Mouse (Mus musculus): ENCODE results near the gene Ccdc186.

DNA sequence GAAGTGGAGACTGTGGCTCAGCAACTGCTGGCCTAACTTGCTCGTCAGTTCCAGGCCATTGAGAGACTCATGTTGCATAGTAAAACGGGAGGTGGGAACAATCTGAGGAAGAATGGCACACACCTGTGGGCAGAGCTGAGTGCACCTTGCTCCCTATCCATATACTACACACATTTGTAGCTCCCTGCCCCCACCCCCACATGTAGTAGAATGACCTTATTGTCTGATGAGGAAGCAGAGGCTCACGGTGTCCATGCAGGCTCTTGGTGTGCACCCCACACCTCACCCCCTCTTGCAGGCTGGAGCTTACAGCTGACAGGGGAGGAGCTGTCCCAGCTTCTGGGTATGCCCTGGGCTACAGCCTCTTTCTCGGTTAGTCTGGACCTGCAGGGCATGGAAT is 45.7 kb upstream of the Ccdc186 start:
- TF ChIP-seq CTCF (conservative IDR thresholded peaks at IDR 0.05 in 1 of 2, IDR thresholded peaks at IDR 0.05 in 1 of 2; ENCODE audit: low read depth in 2 of 2, low read length in 2 of 2): no peak
- no peak for TF ChIP-seq POLR2A (IDR thresholded peaks at IDR 0.05; ENCODE audit: low read depth, low read length)
- no peak for TF ChIP-seq CHD2 (IDR thresholded peaks at IDR 0.05; ENCODE audit: low read length)
- TF ChIP-seq ZMIZ1 (IDR thresholded peaks at IDR 0.05; ENCODE audit: low read depth, low read length): no peak
- no peak for TF ChIP-seq EP300 (IDR thresholded peaks at IDR 0.05; ENCODE audit: low read length)
- no peak for TF ChIP-seq MXI1 (IDR thresholded peaks at IDR 0.05; ENCODE audit: low read depth, low read length)
- TF ChIP-seq NRF1 (IDR thresholded peaks at IDR 0.05; ENCODE audit: low read depth, low read length): no peak
- TF ChIP-seq ELF1 (IDR thresholded peaks at IDR 0.05; ENCODE audit: low read depth, low read length): no peak
- TF ChIP-seq TCF12 (IDR thresholded peaks at IDR 0.05; ENCODE audit: low read depth, low read length): no peak
- no peak for TF ChIP-seq ZNF384 (IDR thresholded peaks at IDR 0.05; ENCODE audit: low read depth, low read length)
- TF ChIP-seq GABPA (IDR thresholded peaks at IDR 0.05; ENCODE audit: insufficient replicate concordance, low read depth, low read length): no peak

Measured in CH12.LX (cell line).